Mouse (Mus musculus): Measurements from ENCODE around the gene Olfr1279. TPM values are rescaled to one million over a fixed set of nuclear protein-coding genes. Genes with fewer than 3 reads are reported as not detected.

Gene Olfr1279
- not detected for polyA plus RNA-seq (2014; fragmentation: Illumina TruSeq; extraction: RNeasy Lipid Tissue Mini Kit (QIAGEN cat#74804); ENCODE audit: low read depth, low replicate concordance)

DNA sequence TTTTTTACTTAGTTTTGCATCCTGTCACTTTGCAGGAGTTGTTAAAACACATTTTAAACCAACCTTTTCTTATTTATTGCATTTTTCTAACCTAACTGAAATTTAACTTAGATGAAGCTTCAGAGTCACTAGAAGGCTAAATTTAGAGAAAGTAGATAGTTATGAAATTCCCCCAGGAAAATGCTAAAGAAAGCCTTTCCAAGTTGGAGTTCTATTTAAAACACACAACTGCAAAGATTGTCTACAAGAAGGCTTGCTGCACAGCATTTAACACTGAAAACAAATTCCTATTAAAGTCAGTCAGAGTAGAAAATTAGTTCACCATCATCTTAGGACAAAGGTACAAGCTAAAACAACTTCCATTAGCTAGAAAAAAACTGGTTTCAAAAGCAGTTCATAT lies at the start of gene Olfr1279:
TSS of gene Olfr1279 (plus strand) at position 262 of the 400 bp plus-strand sequence.

DNA sequence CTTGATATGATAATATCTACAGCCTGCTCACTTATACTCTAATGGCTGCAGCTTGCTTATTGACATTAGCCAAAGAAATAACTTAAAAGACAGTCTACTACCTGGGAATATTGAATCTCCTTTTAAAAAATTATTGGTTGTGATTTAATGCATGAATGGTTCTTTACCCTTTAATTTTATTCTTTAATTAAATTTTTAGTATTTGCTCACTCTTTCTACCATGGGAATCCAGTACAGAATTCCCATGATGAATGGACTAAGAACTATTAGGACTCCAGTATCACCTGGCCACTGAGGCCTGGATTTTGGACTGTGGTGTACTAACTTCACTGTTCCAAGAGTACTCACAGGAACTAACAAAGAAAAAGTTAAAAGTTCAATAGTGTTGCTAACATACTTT lies 46.2 kb upstream of the Olfr1279 start, which contains the start of gene Olfr1276:
TSS of gene Olfr1276 (plus strand) at position 301 of the 400 bp plus-strand sequence.

DNA sequence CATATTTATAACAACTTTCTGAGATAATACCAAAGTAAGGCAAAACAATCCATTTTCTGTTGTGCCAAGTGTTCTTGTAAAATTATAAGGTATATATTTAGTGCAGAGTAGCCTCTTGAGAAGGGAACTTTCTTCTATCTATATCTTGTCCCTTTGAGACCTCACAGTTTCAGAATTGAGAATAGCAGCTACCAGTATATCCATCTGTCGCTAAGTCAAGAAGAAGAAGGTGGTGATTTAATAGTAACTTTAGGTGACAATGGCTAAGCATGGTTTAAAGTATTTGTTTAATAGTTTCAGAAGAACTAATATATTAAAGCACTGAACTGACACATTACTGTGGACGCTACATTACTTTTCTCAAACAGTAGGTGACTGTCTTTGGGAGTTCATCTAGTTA lies 26.4 kb upstream of the Olfr1279 start, which contains the start of gene Olfr1277:
TSS of gene Olfr1277 (minus strand) at position 101 of the 400 bp plus-strand sequence.

DNA sequence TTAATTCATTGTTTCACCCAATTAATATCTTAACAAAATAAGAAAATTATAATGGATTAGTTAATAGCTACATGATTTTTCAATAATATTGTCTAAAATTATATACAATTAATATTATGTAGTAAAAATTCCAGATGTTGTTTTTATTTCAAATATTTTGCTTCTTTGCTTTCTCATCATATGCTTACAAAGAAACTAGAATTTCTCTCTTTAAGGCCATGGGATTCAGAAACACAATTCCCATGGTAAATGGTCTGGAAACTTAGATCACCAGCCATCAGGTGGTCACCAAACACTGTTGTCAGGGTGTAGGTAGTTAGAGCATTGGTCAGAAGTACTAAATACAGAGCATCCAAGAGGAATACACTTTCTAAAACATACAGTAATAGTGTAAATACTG lies 10.6 kb upstream of the Olfr1279 start, which contains the start of gene Olfr1278:
TSS of gene Olfr1278 (plus strand) at position 301 of the 400 bp plus-strand sequence.

DNA sequence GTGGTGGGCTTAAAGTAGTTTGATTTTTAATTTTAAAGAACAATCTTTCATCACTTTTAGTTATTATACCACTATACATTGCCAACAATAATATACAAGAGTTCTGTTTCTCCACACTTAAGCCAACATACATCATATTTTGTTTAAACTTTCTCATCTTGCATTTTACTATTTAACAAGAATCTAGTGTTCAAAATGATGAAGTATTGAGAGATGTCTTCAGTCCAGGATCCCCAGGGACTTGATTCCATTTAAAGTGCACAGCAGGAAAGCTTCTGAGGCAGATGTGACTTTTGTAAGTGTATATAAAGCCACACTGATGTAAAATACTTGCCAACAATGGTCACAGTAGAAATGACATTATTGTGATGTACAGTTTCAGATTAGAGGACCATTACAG lies 13.3 kb downstream of the Olfr1279 start, which contains the start of gene Olfr1280:
TSS of gene Olfr1280 (plus strand) at position 301 of the 400 bp plus-strand sequence.

DNA sequence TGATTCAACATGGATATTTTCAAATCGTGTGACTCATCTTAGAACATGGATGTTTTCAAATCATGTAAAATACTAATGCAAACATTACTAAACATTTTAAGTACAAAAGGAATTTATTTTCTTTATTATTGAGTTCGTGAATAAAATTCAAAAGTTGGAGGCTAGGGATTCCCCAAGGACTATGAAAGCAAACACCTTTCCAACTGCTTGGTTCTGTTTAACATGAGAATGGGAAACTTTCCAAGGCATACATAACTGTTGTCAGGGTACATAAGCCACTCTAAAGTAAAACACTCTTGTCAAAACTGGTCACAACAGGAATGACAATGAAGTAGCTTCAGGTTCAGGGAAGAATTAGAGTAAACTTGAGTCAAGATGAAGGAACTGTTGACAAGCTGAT lies 25.8 kb downstream of the Olfr1279 start, which contains the start of gene Olfr1281:
TSS of gene Olfr1281 (plus strand) at position 301 of the 400 bp plus-strand sequence.

DNA sequence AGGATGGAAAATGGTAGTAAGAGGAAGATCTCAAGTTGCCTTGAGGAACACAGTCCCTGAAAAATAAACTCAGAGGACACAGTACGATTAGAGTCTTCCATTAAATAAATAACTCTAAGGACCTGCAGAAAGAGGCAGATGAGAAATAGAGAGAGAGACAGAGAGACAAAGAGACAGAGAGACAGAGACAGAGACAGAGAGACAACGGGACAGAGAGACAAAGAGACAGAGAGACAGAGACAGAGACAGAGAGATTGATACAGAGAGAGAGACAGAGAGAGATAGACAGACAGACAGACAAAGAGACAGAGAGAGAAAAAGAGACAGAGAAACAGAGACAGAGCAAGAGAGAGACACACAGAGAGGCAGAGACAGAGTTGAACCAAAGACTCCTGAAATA lies 35.5 kb downstream of the Olfr1279 start, which contains the start of gene Olfr1282:
TSS of gene Olfr1282 (minus strand) at position 101 of the 400 bp plus-strand sequence.

Other genes starting within 250 kb of the Olfr1279 start
- not detected for gene Gm13941, start 194.7 kb upstream of the Olfr1279 start, polyA plus RNA-seq (2014; fragmentation: Illumina TruSeq; extraction: RNeasy Lipid Tissue Mini Kit (QIAGEN cat#74804); ENCODE audit: low read depth, low replicate concordance)
- gene Gm15130, start 147.7 kb upstream of the Olfr1279 start, polyA plus RNA-seq (2014; fragmentation: Illumina TruSeq; extraction: RNeasy Lipid Tissue Mini Kit (QIAGEN cat#74804); ENCODE audit: low read depth, low replicate concordance), result not detected
- not detected for gene 4930430A15Rik, start 71.0 kb upstream of the Olfr1279 start, polyA plus RNA-seq (2014; fragmentation: Illumina TruSeq; extraction: RNeasy Lipid Tissue Mini Kit (QIAGEN cat#74804); ENCODE audit: low read depth, low replicate concordance)
- gene Olfr1275, start 65.3 kb upstream of the Olfr1279 start, polyA plus RNA-seq (2014; fragmentation: Illumina TruSeq; extraction: RNeasy Lipid Tissue Mini Kit (QIAGEN cat#74804); ENCODE audit: low read depth, low replicate concordance), result not detected
- gene Olfr1276, start 46.1 kb upstream of the Olfr1279 start, polyA plus RNA-seq (2014; fragmentation: Illumina TruSeq; extraction: RNeasy Lipid Tissue Mini Kit (QIAGEN cat#74804); ENCODE audit: low read depth, low replicate concordance), result not detected
- not detected for gene Olfr1277, start 26.5 kb upstream of the Olfr1279 start, polyA plus RNA-seq (2014; fragmentation: Illumina TruSeq; extraction: RNeasy Lipid Tissue Mini Kit (QIAGEN cat#74804); ENCODE audit: low read depth, low replicate concordance)
- gene Olfr1278, start 10.5 kb upstream of the Olfr1279 start, polyA plus RNA-seq (2014; fragmentation: Illumina TruSeq; extraction: RNeasy Lipid Tissue Mini Kit (QIAGEN cat#74804); ENCODE audit: low read depth, low replicate concordance), result not detected
- not detected for gene Olfr1280, start 13.4 kb downstream of the Olfr1279 start, polyA plus RNA-seq (2014; fragmentation: Illumina TruSeq; extraction: RNeasy Lipid Tissue Mini Kit (QIAGEN cat#74804); ENCODE audit: low read depth, low replicate concordance)
- gene Olfr1281, start 25.9 kb downstream of the Olfr1279 start, polyA plus RNA-seq (2014; fragmentation: Illumina TruSeq; extraction: RNeasy Lipid Tissue Mini Kit (QIAGEN cat#74804); ENCODE audit: low read depth, low replicate concordance), result not detected
- gene Olfr1282, start 35.4 kb downstream of the Olfr1279 start, polyA plus RNA-seq (2014; fragmentation: Illumina TruSeq; extraction: RNeasy Lipid Tissue Mini Kit (QIAGEN cat#74804); ENCODE audit: low read depth, low replicate concordance), result not detected
- not detected for gene Olfr1283, start 66.2 kb downstream of the Olfr1279 start, polyA plus RNA-seq (2014; fragmentation: Illumina TruSeq; extraction: RNeasy Lipid Tissue Mini Kit (QIAGEN cat#74804); ENCODE audit: low read depth, low replicate concordance)
- gene Olfr1284, start 74.9 kb downstream of the Olfr1279 start, polyA plus RNA-seq (2014; fragmentation: Illumina TruSeq; extraction: RNeasy Lipid Tissue Mini Kit (QIAGEN cat#74804); ENCODE audit: low read depth, low replicate concordance), result not detected
- not detected for gene Olfr1286, start 122.5 kb downstream of the Olfr1279 start, polyA plus RNA-seq (2014; fragmentation: Illumina TruSeq; extraction: RNeasy Lipid Tissue Mini Kit (QIAGEN cat#74804); ENCODE audit: low read depth, low replicate concordance)
- gene Olfr1287, start 148.5 kb downstream of the Olfr1279 start, polyA plus RNA-seq (2014; fragmentation: Illumina TruSeq; extraction: RNeasy Lipid Tissue Mini Kit (QIAGEN cat#74804); ENCODE audit: low read depth, low replicate concordance), result not detected
- gene Olfr1288, start 173.5 kb downstream of the Olfr1279 start, polyA plus RNA-seq (2014; fragmentation: Illumina TruSeq; extraction: RNeasy Lipid Tissue Mini Kit (QIAGEN cat#74804); ENCODE audit: low read depth, low replicate concordance), result not detected
- gene Olfr1289, start 180.2 kb downstream of the Olfr1279 start, polyA plus RNA-seq (2014; fragmentation: Illumina TruSeq; extraction: RNeasy Lipid Tissue Mini Kit (QIAGEN cat#74804); ENCODE audit: low read depth, low replicate concordance), result not detected
- not detected for gene Olfr1290, start 193.2 kb downstream of the Olfr1279 start, polyA plus RNA-seq (2014; fragmentation: Illumina TruSeq; extraction: RNeasy Lipid Tissue Mini Kit (QIAGEN cat#74804); ENCODE audit: low read depth, low replicate concordance)
- not detected for gene Olfr1291-ps1, start 196.5 kb downstream of the Olfr1279 start, polyA plus RNA-seq (2014; fragmentation: Illumina TruSeq; extraction: RNeasy Lipid Tissue Mini Kit (QIAGEN cat#74804); ENCODE audit: low read depth, low replicate concordance)
- gene Olfr1293-ps, start 224.6 kb downstream of the Olfr1279 start, polyA plus RNA-seq (2014; fragmentation: Illumina TruSeq; extraction: RNeasy Lipid Tissue Mini Kit (QIAGEN cat#74804); ENCODE audit: low read depth, low replicate concordance), result not detected
- gene Olfr1294, start 239.7 kb downstream of the Olfr1279 start, polyA plus RNA-seq (2014; fragmentation: Illumina TruSeq; extraction: RNeasy Lipid Tissue Mini Kit (QIAGEN cat#74804); ENCODE audit: low read depth, low replicate concordance), result not detected

All from liver, adult 10 weeks (tissue).